Mouse (Mus musculus) E14TG2a.4 (cell line): ENCODE data around the gene Trmt112.
"Not testable (repeated sequence)": the region's sequence is repeated elsewhere in the genome, so short reads cannot be mapped to it uniquely, and the experiment has no call there.

Source experiments
- H3K27me3 ChIP-seq: 2 replicates; pipeline ENCODE4 v1.6.1; 2014; ENCODE audit warnings: low read length, control low read depth; ENCODE audit not compliant: insufficient read depth
- H3K36me3 ChIP-seq: 2 replicates; pipeline ENCODE4 v1.6.1; 2014; ENCODE audit warnings: low read length, control low read depth; ENCODE audit not compliant: insufficient read depth
- H3K4me1 ChIP-seq: replicated peaks from 2 replicates; pipeline ENCODE4 v1.6.1; 2014; ENCODE audit warnings: low read depth, low read length, control low read depth
- H3K4me3 ChIP-seq: replicated peaks from 2 replicates; pipeline ENCODE4 v1.5.1; 2014; ENCODE audit warnings: mild to moderate bottlenecking, low read length
- H3K9me3 ChIP-seq: 2 replicates; pipeline ENCODE4 v1.6.1; 2014; ENCODE audit warnings: low read length, control low read depth
- CTCF ChIP-seq: conservative IDR thresholded peaks from 2 replicates; pipeline ENCODE4 v1.5.1; 2014; ENCODE audit warnings: low read length
- NANOG ChIP-seq: IDR thresholded peaks from 2 replicates; pipeline ENCODE4 v1.6.1; 2014; ENCODE audit warnings: borderline replicate concordance, low read length, mixed read lengths
- POU5F1 ChIP-seq: IDR thresholded peaks from 2 replicates; pipeline ENCODE4 v1.6.1; 2014; ENCODE audit warnings: low read length, borderline replicate concordance

Gene Trmt112

GRCm38 (mm10) chr19:6905498-6906159, 3.9 kb upstream of the Trmt112 start:
- Histone ChIP-seq H3K4me3 (no peak overlapping the region), H3K36me3 (peaks cover 38% of the 10 kb centered on the region), H3K27me3 (no peaks in the 10 kb centered on the region), H3K4me1 (peaks cover 24% of the 10 kb centered on the region), H3K9me3 (peaks cover 5% of the 10 kb centered on the region; the same call in 1 of the 2 replicates)
- TF ChIP-seq CTCF: no peak
- no peak for TF ChIP-seq POU5F1
- TF ChIP-seq NANOG: no peak

DNA sequence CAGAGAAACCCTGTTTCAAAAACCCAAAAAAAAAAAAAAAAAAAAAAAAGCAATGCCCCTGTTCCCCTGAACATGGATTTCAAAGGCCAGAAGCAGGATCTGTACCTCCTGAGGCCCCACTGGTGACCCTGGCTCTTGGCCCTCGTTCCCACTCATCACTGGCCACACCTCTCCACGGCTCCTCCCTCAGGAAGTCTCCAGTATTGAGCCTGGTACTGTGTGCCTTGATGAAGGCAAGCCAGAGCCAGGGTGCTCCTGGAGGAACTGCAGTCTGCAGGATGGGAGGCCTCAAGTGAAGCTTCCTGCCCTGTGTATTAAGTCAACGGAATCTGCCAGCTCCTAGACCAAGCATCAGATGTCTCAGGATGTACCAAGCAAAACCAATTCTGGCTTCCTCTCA, 3.3 kb upstream of the Trmt112 start:
- no peak for TF ChIP-seq CTCF
- TF ChIP-seq POU5F1: no peak
- TF ChIP-seq NANOG: no peak
- Histone ChIP-seq H3K4me1 (peaks cover 28% of the 10 kb centered on the region), H3K9me3 (no peaks in the 10 kb centered on the region), H3K36me3 (peaks cover 41% of the 10 kb centered on the region), H3K27me3 (no peaks in the 10 kb centered on the region), H3K4me3 (no peak overlapping the region)

DNA sequence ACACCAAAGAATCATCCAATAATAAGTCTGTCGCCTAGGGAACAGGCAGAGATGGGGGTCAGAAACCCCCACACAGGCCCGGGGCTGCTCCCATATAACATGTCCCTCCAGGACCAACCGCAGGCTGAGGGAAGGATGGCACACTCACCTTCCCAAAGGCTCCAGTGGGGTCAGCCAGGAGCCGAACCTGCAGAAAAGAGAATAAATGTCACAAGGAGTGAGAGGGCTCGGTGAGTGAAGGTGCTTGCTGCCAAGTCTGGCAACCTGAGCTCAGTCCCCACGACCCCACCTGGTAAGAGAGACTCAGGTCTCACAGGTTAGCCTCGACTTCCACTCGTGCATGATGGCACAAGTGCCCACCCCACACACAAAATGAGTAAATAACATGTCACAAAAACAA, 2.4 kb upstream of the Trmt112 start:
- H3K9me3 ChIP-seq: no peaks in the 10 kb centered on the region
- H3K27me3 ChIP-seq: no peaks in the 10 kb centered on the region
- no peak overlapping the region for H3K4me3 ChIP-seq
- peaks cover 50% of the 10 kb centered on the region for H3K36me3 ChIP-seq
- TF ChIP-seq POU5F1 (no peak), NANOG (no peak), CTCF (no peak)
- H3K4me1 ChIP-seq: peaks cover 37% of the 10 kb centered on the region

DNA sequence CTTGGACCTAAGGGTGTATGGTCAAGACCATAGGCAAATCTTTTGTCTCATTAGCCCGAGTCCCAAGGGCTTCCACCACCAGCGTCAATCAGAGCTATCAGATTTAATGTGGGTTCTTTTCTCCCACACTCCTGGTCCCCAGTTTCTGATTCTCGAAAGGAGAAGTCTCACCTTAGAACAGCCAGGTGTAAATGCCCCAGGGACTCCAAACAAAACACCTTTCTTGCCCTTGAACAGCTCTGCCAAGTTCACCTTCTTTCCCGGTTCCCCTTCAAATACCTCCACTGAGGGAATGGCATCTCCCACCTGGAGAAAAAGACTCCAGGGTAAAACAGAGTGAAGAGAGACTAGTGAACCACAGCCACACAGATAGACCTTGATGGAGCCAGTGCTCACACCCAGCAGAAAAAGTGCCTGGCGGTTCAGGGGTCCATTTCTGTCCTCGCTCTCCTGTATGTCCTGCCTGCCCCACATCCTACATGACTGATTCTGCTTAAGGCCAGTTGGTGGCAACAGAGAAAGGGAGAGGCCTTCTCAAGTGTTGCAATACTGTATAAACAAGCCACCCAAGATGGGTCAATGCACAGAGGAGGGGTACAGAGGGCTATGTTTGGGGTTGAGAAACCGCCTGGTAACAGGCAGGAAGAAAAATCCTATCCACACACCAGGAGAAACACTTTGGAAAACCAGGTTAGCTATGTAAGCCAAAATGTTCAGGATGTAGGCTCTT, 1.5 kb upstream of the Trmt112 start:
- H3K9me3 ChIP-seq: no peaks in the 10 kb centered on the region
- H3K27me3 ChIP-seq: no peaks in the 10 kb centered on the region
- 0 out of 2 replicates have a peak overlapping the region, but pooled peaks have one; percentile 86 for H3K4me3 ChIP-seq
- peaks cover 46% of the 10 kb centered on the region for H3K4me1 ChIP-seq
- no peak for TF ChIP-seq POU5F1
- no peak for TF ChIP-seq NANOG
- no peak for TF ChIP-seq CTCF
- H3K36me3 ChIP-seq: peaks cover 59% of the 10 kb centered on the region

GRCm38 (mm10) chr19:6909021-6909420, 477 bp upstream of the Trmt112 start:
- TF ChIP-seq NANOG (no peak), CTCF (no peak), POU5F1 (no peak)
- no peaks in the 10 kb centered on the region for H3K9me3 ChIP-seq
- peaks cover 57% of the 10 kb centered on the region for H3K4me1 ChIP-seq
- peaks cover 65% of the 10 kb centered on the region for H3K36me3 ChIP-seq
- H3K4me3 ChIP-seq: peak overlapping the region; percentile 86
- H3K27me3 ChIP-seq: no peaks in the 10 kb centered on the region

DNA sequence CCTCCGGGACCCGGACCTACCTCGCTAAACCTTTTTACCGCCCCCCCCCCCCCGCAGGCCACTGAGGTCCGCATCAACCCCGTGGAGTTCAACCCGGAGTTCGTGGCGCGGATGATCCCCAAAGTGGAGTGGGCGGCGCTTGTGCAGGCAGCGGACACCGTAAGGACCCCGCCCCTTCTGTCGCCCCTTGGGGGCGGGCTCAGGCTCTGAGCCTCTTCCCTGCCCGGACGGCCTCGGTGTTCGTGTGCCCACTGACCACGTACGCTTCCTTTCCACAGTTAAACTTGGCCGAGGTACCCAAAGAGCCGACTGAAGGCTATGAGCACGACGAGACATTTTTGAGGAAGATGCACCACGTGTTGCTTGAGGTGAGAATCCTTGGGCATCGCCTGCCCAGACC, 808 bp downstream of the Trmt112 start:
- peak overlapping the region; percentile 86 for H3K4me3 ChIP-seq
- H3K27me3 ChIP-seq, H3K9me3 ChIP-seq: not testable (repeated sequence)

GRCm38 (mm10) chr19:6911101-6912074, 1.9 kb downstream of the Trmt112 start:
- TF ChIP-seq POU5F1 (no peak), NANOG (no peak), CTCF (no peak)
- Histone ChIP-seq H3K9me3 (no peaks in the 10 kb centered on the region), H3K4me3 (peak overlapping the region; percentile 86), H3K4me1 (peaks cover 68% of the 10 kb centered on the region), H3K27me3 (no peaks in the 10 kb centered on the region), H3K36me3 (peaks cover 53% of the 10 kb centered on the region)

More for the DNA sequence above, 808 bp downstream of the Trmt112 start:
- Histone ChIP-seq H3K36me3 (peaks cover 58% of the 10 kb centered on the region), H3K4me1 (peaks cover 66% of the 10 kb centered on the region)
